Mouse (Mus musculus): ENCODE data around the gene Socs4. TPM values are rescaled to one million over a fixed set of nuclear protein-coding genes. Genes with fewer than 3 reads are reported as not detected.

Gene Socs4
- polyA plus RNA-seq (2012; ENCODE audit: insufficient read depth, insufficient read length, missing spikeins) = 8.4 and 14.9 TPM in 2 replicates

DNA sequence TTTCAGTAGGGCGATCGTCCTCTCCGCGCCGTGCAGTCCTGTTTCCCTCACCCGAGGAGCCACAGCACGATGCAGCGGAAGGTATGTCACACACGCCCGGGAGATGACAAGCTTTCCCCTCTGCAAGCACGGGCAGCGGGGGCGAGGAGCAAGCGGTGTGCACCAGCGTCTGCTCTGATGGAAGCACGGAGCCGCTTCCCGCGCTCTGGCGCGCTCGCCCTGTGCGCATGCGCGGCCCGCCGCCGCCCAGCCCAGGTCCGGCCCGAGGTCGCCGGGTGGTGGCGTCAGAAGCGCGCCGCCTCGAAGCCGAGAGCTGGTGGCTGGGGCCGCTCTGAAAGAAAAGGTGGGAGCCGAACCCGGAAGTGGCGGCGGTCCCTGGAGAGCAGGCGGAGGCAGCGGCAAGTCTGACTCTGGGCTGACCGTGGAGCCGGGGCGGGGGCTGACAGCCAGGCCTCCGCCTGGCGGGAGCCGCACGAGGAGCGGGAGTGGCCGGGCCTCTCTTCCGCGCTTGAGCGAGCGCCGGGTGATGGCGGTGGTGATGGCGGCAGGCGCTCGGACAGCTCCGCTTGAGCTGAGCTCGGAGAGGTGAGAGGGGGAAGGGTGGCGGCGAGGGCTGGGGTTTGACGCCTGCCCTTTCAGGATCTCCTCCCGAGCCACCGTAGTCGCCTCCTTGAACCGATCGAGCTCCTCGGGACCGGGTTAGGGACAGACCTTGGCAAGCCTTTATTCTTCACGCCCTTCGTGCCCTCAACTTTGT is at the start of gene Socs4, which contains the start of gene Wdhd1:
Gene Socs4, plus strand, starts transcription at position 295 of the 757 bp plus-strand sequence.
Gene Wdhd1, minus strand, starts transcription at position 221 of the 757 bp plus-strand sequence.
- H3K4me3 ChIP-seq (ENCODE audit: insufficient read depth, low read depth, low read length) = peak within 1 kb of the TSS; percentile 84
- peak within 1 kb of the TSS; percentile 88 for H3K27ac ChIP-seq (replicated peaks; ENCODE audit: low read depth, low read length)
- H3K4me1 ChIP-seq (ENCODE audit: control insufficient read depth, insufficient read depth, insufficient read length, low read length) = no peaks in the 10 kb centered on the region

GRCm38 (mm10) chr14:47229796-47230376 is 46.8 kb upstream of the Socs4 start:
- no peak overlapping the region for H3K27ac ChIP-seq (replicated peaks; ENCODE audit: low read depth, low read length)
- H3K4me3 ChIP-seq (ENCODE audit: insufficient read depth, low read depth, low read length) = no peak overlapping the region
- no peaks in the 10 kb centered on the region for H3K4me1 ChIP-seq (ENCODE audit: control insufficient read depth, insufficient read depth, insufficient read length, low read length)

DNA sequence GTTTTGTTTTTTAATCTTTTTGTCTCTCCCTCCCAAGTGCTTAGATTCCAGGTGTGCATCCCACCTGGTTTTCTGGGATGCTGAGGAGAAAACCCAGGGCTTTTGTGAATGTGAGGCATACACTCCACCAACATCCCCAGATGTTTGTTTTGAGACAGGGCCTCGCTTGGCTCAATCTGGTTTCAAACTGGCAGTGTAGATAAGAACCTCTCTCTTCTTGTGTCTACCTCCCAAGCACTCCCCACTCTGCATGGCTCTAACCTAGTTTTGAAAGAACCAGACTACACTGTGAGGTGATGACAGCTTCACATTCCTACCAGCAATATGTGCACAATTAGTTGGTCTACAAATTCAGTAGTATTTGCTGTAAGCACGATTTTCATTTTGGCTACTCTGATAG is 43.1 kb upstream of the Socs4 start:
- Histone ChIP-seq H3K4me3 (ENCODE audit: insufficient read depth, low read depth, low read length) (no peak overlapping the region), H3K4me1 (ENCODE audit: control insufficient read depth, insufficient read depth, insufficient read length, low read length) (no peaks in the 10 kb centered on the region), H3K27ac (replicated peaks; ENCODE audit: low read depth, low read length) (no peak overlapping the region)

DNA sequence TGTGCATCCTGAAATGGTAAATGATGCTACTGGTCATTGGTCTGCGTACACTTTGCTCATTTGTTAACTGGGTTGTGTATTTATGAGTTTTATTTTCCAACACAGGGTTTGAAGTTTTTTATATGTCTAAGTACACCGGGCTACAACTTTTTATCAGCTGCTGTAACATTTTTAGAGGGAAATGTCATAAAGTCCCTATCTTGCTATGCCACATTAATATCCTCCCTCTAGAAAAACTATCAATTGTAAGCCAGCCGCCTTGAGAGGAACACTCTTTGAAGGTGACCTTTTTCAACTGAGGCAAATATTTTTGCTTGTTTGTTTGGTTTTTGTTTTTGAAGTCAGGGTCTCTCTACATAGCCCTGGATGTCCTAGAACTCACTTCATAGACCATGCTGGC is 42.7 kb upstream of the Socs4 start:
- Histone ChIP-seq H3K4me1 (ENCODE audit: control insufficient read depth, insufficient read depth, insufficient read length, low read length) (no peaks in the 10 kb centered on the region), H3K4me3 (ENCODE audit: insufficient read depth, low read depth, low read length) (no peak overlapping the region), H3K27ac (replicated peaks; ENCODE audit: low read depth, low read length) (no peak overlapping the region)

GRCm38 (mm10) chr14:47234526-47235250 is 42.0 kb upstream of the Socs4 start:
- no peak overlapping the region for H3K4me3 ChIP-seq (ENCODE audit: insufficient read depth, low read depth, low read length)
- no peaks in the 10 kb centered on the region for H3K4me1 ChIP-seq (ENCODE audit: control insufficient read depth, insufficient read depth, insufficient read length, low read length)
- H3K27ac ChIP-seq (replicated peaks; ENCODE audit: low read depth, low read length) = no peak overlapping the region

GRCm38 (mm10) chr14:47236491-47236890 is 40.2 kb upstream of the Socs4 start:
- Histone ChIP-seq H3K27ac (replicated peaks; ENCODE audit: low read depth, low read length) (no peak overlapping the region), H3K4me3 (ENCODE audit: insufficient read depth, low read depth, low read length) (no peak overlapping the region), H3K4me1 (ENCODE audit: control insufficient read depth, insufficient read depth, insufficient read length, low read length) (no peaks in the 10 kb centered on the region)

- H3K27ac ChIP-seq (replicated peaks; ENCODE audit: low read depth, low read length) = no peak overlapping the region
- no peaks in the 10 kb centered on the region for H3K4me1 ChIP-seq (ENCODE audit: control insufficient read depth, insufficient read depth, insufficient read length, low read length)
- no peak overlapping the region for H3K4me3 ChIP-seq (ENCODE audit: insufficient read depth, low read depth, low read length)
Observed at GRCm38 (mm10) chr14:47237286-47237685, 39.4 kb upstream of the Socs4 start.

DNA sequence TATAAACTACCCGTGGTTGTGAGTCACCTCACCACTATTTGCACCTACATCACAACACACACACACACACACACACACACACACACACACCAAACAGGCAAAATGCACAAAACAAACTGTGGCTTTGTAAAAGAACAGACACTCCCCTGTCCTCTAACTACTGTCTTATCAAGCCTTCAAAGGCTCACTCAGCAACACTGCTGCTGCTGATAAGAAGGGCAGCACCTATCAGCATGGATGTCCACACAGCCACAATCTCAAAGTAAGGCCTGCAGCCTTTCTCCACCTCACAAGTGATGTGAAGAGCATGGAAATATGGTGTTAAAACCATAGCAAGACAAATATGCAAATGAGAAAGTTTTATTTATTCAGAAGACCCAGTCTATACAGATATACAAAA is 36.1 kb upstream of the Socs4 start:
- Histone ChIP-seq H3K4me1 (ENCODE audit: control insufficient read depth, insufficient read depth, insufficient read length, low read length) (no peaks in the 10 kb centered on the region), H3K4me3 (ENCODE audit: insufficient read depth, low read depth, low read length) (no peak overlapping the region), H3K27ac (replicated peaks; ENCODE audit: low read depth, low read length) (no peak overlapping the region)

DNA sequence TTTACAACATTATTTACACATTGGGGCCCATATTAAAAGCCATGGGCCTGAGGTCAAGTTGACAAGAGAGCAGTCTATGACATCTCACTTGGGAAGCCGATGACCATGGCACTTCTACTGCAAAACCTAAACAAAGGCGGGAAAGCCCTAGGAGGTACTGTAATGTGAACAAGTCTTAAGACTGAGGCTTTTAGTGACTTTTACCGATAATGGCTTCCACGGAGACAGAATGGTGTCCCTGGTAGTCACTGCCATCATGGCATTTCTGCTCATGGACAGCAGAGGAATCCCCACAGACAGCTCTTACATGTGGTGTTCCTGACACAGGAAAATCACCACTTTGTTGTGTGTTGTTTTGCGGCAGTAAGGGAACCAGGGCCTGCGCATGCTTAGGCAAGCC is 35.7 kb upstream of the Socs4 start:
- Histone ChIP-seq H3K27ac (replicated peaks; ENCODE audit: low read depth, low read length) (no peak overlapping the region), H3K4me1 (ENCODE audit: control insufficient read depth, insufficient read depth, insufficient read length, low read length) (no peaks in the 10 kb centered on the region), H3K4me3 (ENCODE audit: insufficient read depth, low read depth, low read length) (no peak overlapping the region)

GRCm38 (mm10) chr14:47242753-47243152 is 34.0 kb upstream of the Socs4 start:
- H3K27ac ChIP-seq (replicated peaks; ENCODE audit: low read depth, low read length) = no peak overlapping the region
- no peak overlapping the region for H3K4me3 ChIP-seq (ENCODE audit: insufficient read depth, low read depth, low read length)
- H3K4me1 ChIP-seq (ENCODE audit: control insufficient read depth, insufficient read depth, insufficient read length, low read length) = no peaks in the 10 kb centered on the region

GRCm38 (mm10) chr14:47249839-47250238 is 26.9 kb upstream of the Socs4 start:
- Histone ChIP-seq H3K4me3 (ENCODE audit: insufficient read depth, low read depth, low read length) (no peak overlapping the region), H3K4me1 (ENCODE audit: control insufficient read depth, insufficient read depth, insufficient read length, low read length) (no peaks in the 10 kb centered on the region), H3K27ac (replicated peaks; ENCODE audit: low read depth, low read length) (no peak overlapping the region)

DNA sequence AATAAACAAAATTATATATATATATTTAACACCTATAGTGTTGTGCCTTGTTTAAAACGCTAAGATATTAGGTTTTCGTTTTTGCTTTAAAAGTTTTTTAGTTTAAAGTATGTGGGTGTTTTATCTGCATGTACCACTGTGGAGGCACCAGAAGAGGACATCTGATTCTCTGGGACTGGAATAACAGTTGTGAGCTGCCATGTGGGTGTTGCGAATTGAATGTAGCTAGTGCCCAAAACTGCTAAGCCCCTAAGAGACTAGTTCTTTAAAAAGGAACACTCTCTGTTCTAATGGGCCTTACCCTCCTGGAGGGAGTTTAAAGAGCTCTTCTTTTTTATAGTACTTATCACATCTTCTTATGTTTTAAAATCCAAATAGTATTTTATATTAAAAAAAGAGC is 11.9 kb upstream of the Socs4 start:
- H3K4me1 ChIP-seq (ENCODE audit: control insufficient read depth, insufficient read depth, insufficient read length, low read length) = no peaks in the 10 kb centered on the region
- no peak overlapping the region for H3K27ac ChIP-seq (replicated peaks; ENCODE audit: low read depth, low read length)
- no peak overlapping the region for H3K4me3 ChIP-seq (ENCODE audit: insufficient read depth, low read depth, low read length)

DNA sequence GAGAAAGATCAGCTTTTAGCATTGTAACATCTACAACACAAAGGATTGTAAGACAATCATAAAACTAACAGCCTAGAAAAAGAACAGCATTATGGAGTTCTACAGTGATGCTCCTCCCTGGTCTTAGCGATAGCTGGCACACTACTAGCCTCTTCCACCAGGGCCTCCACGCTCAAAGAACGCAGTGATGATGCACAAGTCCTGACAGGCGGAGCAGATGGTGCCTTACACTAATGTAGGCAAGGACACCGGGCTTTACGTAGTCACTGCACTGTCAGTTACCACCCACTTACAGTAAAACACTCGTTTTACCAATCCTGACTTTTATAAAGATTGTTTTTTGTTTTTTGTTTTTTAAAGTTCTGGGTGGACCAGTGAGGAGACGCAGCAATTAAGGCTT is 10.9 kb upstream of the Socs4 start:
- Histone ChIP-seq H3K27ac (replicated peaks; ENCODE audit: low read depth, low read length) (no peak overlapping the region), H3K4me1 (ENCODE audit: control insufficient read depth, insufficient read depth, insufficient read length, low read length) (no peaks in the 10 kb centered on the region), H3K4me3 (ENCODE audit: insufficient read depth, low read depth, low read length) (no peak overlapping the region)

GRCm38 (mm10) chr14:47269056-47269455 is 7.7 kb upstream of the Socs4 start:
- H3K27ac ChIP-seq (replicated peaks; ENCODE audit: low read depth, low read length) = no peak overlapping the region
- H3K4me3 ChIP-seq (ENCODE audit: insufficient read depth, low read depth, low read length) = no peak overlapping the region

DNA sequence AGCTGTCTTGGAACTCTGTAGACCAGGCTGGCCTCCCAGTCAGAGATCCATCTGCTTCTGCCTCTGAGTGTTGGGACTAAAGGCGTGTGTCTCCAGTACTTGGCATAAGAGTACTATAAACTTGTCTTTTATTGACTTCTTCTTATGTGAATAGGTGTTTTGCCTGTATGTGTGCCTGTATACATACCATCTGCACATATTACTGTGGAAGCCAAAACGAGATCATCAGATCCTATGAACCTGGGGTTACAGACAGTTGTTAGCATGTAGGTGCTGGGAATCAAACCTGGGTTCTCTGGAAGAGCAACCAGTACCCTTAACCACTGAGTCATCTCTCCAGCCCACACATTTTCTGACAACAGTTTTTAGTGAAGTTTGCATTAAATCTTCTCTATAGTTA is 7.0 kb upstream of the Socs4 start:
- H3K4me3 ChIP-seq (ENCODE audit: insufficient read depth, low read depth, low read length) = no peak overlapping the region
- H3K4me1 ChIP-seq (ENCODE audit: control insufficient read depth, insufficient read depth, insufficient read length, low read length) = no peaks in the 10 kb centered on the region
- H3K27ac ChIP-seq (replicated peaks; ENCODE audit: low read depth, low read length) = no peak overlapping the region

More at GRCm38 (mm10) chr14:47269056-47269455, 7.7 kb upstream of the Socs4 start:
- H3K4me1 ChIP-seq (ENCODE audit: control insufficient read depth, insufficient read depth, insufficient read length, low read length) = no peaks in the 10 kb centered on the region

All from brown adipose tissue, adult 24 weeks (tissue).